Mouse (Mus musculus) retina, embryonic 14.5 days (tissue): ENCODE results near the gene Gm20683.

Experiments
- DNase-seq: peaks from one replicate; pipeline ENCODE4 v3.0.0-alpha.2; 2015; ENCODE audit warnings: low spot score

The Gm20683 gene

DNA sequence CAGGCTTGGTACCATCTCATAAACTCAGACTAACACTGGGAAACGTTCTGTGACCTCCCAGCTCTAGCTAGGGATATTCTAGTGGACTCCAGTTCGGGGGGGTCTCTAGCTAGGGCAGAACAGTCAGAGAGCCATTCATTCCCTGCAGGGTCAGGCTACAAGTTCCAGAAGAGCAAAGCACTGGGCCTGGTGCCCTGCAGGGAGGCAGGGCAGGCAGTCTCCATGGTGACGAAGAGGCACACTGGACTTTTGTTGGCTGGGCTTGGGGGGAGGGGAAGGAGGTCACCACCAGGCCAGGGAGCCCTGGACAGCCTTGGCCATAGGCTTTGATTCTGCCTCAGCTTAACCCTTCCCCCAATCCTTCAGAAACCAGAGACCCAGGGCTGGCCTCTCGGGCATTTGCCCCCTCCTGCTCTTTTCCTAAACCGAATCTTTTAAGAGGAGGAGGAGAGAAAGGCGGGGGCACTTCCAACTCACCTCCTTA lies 45.9 kb downstream of the Gm20683 start, which contains the start of gene AC134908.4:
TSS of gene AC134908.4 (minus strand) at position 51 of the 484 bp plus-strand sequence.
- DNase-seq = peak; percentile 86

DNA sequence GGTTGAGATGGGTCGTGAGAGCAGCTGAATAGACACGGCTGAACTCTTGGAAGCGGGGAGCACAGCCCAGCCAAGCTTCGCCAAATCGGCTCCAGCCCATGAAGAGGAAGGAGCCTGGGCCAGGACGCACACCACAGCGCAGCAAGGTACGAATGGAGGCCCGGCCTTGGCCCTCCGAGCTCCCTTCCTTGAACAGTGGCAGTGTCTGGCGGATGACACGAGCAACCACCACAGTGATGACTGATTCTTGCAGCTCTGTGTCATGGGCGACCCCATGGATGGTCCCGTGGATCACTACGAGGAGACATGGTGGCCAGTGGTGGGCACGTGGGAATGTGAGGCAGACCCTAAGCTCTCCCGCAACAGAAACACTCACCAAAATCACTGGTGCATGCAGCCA lies 46.6 kb downstream of the Gm20683 start:
- DNase-seq = no peak

DNA sequence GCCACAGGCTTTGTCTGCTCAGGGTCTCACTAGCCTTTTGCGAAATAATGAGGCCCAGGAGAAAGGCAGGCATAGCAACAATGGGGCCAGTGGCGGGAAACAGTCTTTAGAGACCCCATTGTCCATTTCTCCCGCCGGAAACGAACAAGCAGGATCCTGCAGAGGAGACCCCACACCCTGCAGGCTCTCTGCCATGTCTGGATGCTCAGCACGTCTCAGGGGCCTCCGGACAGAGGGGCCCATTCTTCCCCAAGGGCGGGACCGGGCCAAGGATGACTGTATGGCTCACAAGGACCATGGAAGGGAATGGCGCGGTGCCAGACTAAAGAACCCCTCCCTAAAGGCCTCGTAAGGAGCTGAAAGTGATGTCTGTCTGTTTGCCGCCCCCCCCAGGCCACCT lies 47.4 kb downstream of the Gm20683 start:
- DNase-seq = no peak

DNA sequence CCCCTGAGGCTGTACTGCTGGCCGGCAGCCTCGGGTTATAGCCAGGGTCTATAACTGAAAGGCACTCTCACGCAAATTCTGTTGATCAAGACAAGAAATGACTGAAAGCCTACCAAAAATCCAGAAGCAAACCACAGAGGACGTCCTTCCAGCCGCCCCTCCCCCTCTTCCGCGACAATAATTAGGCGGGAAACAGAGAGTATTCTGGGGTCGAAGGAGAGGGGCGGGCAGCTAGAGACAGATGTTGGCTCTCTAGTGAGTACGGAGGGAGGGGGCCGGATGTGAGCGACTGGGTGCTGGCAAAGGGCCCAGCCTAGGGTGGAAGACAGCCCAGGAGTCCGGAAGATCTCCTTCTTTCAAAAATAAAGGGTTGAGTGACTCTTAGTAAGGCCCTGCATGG lies 48.9 kb downstream of the Gm20683 start, which contains the start of gene Fam173a:
TSS of gene Fam173a (minus strand) at position 287 of the 400 bp plus-strand sequence.
- peak; percentile 73 for DNase-seq

DNA sequence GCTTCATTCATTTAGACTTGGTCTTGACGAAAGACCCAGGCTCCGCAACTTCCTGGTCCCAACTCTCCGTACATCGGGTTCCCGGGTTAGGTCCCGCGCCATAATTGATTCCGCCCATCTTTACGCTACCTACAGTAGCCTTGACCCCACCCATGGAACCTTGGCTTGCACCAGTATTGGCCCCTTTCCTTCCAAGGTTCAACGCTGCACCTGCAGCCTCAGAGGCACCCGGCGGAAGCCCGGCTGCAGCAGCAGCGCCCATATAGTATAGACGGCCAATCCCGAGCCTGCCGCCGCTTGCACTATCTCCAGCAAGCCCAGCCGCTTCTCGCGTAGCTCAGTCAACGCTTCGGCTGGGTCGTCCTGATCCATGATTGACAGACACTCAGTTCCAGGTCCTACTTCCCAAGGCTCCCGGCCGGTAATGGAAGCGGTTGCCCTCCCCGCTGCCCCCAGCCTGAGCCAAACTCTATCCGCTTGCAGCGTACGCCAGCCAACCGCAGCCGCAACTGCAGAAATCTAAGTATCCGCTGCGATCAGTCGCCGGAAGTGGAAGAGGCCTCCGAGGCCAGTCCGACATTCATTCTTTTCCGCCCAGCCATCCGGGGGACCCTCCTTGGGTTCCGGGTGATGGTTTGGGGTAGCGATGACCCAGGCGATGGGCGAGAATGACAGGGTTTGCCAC lies 49.6 kb downstream of the Gm20683 start:
- peak; percentile 86 for DNase-seq

DNA sequence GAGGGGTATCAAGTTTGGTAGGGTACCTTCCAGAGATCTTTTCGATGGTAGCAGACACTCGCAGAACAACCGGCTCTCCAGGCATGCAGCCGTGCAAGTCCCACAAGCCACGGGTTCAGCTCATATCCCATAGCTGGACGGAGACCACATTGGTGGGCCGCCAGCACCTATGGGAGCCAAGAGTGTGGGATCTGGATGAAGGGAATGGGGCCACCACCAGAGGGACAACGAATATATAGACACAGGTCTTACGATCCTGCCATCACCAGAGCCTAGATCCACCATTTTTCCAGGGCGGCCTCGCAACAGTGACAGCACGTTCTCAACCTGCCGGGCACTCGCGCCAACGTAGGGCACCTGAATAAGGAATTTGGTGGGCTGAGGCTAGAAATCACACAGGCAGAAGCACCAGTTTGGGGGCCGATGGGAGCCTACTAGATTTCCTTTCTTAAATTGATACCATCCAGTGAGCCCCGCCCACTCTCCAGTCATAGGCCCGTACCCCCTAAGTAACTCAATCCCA lies 50.2 kb downstream of the Gm20683 start:
- DNase-seq = peak; percentile 32

DNA sequence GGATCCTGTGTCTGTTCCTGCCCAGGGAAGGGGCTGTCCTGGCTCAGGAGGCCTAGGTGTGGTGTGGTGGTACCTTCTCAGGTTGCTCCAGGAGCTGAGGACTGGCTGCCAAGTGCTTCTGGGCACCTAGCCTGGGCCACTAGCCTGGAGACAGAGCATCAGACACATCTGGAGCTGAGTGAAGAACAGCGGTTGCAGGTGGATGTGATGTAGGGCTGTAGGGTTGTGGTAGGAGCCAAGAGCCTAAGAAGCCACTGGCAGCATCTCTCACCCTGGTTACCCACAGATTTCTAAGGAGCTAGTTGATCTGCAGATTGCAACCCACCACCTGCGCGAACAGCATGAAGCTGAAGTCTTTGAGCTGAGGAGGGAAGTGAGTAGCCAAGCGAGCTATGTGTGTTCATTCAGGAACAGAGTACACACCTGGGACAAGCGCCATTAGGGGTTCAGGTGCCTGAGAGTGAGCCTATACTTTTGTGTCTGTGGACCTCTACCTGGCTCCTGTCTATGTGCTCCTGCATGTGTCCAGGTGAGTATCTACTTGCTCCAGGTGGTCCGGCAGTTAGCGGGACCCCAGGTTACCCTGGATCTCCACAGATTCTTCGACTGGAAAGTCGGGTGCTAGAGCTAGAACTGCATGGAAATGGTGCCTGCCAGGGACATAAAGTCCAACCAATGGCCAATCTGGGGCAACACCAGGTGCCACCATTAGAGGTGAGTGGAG lies 54.6 kb downstream of the Gm20683 start:
- no peak for DNase-seq

DNA sequence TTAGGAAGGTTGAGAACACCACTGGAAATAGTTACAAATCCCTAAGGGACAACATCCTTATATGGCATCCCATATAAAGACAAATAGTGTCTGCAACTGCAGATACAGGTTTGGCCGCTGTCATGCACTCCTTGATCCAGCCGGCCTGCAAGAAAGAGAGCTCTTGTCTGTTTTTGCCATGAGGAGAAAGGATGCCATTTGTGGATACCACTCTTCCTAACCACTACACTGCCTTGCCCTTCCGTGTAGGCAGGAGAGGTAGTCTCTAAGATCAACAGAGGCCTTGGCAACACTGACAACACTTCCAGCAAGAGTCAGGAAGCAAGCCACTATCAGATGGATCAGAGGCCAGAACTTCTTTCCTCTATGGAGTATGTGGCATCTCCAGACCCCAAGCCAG lies 55.3 kb downstream of the Gm20683 start, which contains the start of gene Ccdc78:
TSS of gene Ccdc78 (plus strand) at position 301 of the 400 bp plus-strand sequence.
- DNase-seq = no peak

DNA sequence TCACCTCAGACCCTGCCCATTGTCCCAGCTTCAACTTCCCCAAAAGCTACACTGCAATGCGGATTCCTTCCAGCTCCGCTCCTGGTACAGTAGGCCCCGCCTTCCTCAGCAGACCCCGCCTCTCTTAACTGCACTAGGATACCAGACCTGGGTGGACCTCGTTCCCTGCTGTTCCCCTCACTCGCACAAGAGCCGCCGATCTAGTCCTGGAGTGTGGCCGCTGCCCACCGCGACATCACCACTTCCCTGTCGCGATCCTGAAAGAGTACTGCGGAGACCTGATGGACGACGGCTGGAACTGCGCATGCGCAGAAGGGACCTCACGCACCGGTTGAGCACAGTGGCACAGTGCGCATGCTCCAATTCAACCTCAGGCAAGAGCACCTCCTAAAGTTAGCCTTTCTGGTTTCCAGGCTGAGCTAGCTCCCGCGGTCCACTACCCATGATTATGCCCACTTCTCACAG lies 56.2 kb downstream of the Gm20683 start, which contains the start of gene Haghl:
TSS of gene Haghl (minus strand) at position 393 of the 465 bp plus-strand sequence.
- peak; percentile 99 for DNase-seq
